Mouse (Mus musculus): ENCODE results near the gene Fbxo2.
"Not testable (repeated sequence)": the region's sequence is repeated elsewhere in the genome, so short reads cannot be mapped to it uniquely, and the experiment has no call there.

Fbxo2 gene

GRCm38 (mm10) chr4:148177716-148178115 is 17.3 kb downstream of the Fbxo2 start:
- DNase-seq: no peak

DNA sequence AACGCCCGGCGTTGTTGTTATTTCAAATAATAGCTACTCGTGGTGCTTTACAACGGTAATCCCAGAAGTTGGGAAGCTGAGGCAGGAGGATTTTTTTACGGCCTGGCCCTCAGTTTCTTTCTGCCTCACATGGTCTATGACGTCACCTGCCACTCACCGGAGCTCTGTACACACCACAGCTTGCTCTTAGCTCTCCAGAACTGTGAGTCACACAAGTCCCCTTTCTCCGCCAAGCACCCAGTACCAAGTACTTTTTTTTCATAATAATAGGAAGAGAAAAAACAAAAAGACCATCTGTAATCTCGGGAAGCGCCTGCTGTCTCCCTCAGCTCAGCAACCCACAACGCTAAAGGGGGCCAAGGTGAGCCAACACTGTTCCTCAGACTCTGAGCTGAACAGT is 21.1 kb downstream of the Fbxo2 start:
- no peak for DNase-seq

GRCm38 (mm10) chr4:148182363-148182762 is 21.9 kb downstream of the Fbxo2 start:
- DNase-seq: no peak

GRCm38 (mm10) chr4:148184564-148184963 is 24.1 kb downstream of the Fbxo2 start:
- DNase-seq: no peak

- DNase-seq: no peak
Observed at GRCm38 (mm10) chr4:148185819-148186218, 25.4 kb downstream of the Fbxo2 start.

- not testable (repeated sequence) for DNase-seq
Observed at GRCm38 (mm10) chr4:148188767-148189166, 28.3 kb downstream of the Fbxo2 start.

DNA sequence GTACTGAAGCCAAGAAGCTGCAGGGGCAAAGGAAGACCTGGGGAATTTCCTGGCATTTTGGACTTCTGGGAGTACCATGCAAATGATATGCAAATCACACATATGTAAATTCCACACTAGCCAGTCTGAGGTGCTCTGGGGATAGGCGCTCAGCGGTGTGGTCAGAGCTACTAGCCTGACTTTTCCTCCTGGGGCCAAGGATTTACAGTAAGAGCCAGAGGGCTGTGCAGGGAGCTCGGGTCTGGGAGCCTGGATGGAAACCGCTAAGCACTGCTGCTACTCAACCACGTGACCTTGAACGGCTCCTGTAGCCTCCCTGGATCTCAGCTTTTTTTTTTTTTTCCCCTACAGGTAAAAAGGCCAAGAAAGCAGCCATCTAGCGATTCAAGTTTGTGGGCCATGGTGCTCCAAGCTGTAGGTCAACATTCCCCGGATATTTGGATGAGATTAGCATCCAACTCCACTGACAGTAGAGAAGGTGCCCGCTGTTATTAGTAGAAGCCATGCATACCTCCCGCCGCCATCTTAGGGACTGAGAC is 32.4 kb downstream of the Fbxo2 start:
- DNase-seq: peak; percentile 7

DNA sequence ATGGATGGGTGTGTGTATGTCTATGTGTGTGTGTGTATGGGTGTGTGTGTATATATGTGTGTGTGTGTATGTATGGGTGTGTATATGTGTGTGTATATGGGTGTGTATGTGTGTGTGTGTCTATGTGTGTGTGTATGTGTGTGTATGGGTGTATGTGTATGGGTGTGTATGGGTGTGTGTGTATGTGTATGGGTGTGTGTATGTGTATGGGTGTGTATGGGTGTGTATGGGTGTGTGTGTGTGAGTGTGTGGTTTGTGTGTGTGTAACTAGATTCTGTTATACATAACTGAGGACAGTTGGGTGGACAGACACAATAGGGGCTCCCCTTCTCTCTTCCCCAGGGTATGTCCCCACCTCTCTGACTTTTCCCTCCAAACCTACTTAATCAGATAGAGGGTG is 34.0 kb downstream of the Fbxo2 start:
- no peak for DNase-seq

DNA sequence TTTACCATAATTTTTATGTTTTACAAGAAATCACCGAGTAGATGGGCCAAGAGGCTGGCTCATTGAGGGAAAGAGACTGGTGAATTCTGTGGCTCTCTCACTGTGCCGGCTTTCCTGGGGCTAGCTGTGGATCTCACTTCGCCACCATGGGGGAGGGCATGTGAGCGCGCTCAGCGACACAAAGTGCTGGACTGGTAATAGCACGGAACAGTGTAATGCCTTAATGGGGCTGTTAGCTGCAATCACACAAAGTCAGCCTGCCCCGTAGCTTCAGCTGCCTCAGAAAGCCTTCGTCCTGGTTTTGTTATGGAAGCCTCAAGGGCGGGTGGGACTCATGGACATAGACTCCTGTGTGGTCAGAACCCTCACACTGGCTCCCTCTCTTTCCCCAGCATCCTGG is 38.3 kb downstream of the Fbxo2 start:
- DNase-seq: no peak

GRCm38 (mm10) chr4:148203557-148203956 is 43.1 kb downstream of the Fbxo2 start:
- no peak for DNase-seq

DNA sequence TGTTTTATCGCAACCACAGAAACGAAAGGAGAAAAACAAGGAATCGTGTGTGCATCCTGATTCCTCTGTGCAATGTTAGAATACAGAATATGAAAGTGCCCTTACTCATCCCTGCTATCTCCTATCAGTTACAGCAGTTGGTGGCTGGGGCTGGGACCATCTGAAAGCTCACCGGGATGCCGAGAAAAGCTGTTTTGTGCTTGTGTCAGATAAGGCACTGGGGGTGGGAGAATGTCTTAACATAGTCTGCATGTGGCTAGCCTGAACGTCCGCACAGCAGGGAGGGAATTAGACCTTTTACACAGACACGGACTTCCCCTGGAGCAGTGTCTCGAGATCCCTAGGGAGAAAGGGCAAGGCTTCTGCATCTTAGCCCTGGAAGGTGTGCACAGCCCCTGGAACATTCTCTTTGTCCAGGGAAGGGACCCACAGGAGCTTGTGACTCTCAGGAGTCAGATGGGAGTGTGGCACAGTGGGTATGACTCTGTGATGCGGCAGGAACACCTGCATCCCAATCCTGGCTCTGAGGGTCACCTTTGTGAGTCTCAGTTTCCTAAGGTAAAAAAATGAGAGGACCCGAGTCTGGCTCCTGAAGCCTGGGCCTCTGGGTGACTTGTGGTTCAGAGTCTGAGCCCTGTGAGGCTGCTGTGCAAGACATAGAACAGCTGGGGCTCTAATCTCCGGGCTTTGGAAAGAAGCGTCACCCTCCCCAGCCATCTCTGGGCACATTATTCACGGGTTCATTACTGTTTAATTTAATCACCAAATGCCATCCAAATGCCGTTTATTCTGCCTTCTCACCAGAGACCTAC is 43.8 kb downstream of the Fbxo2 start:
- no peak for DNase-seq

DNA sequence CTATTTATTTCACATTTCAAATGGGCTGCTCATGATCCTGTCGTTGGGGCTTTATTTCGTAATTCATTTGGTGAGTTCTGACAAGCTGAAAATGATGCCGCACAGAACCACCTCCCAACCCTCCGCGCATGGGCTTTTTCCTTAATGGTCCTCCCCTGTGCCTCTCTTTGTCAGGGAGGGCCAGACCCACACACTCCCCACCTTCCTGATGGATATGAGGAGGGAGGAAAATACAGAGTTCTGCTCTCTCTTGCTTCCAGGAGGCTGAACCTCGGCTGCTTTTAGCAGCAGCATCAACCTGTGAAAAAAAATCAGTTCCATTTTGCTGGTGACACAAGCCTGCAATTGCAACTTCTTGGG is 44.4 kb downstream of the Fbxo2 start:
- no peak for DNase-seq

GRCm38 (mm10) chr4:148214460-148215136 is 54.2 kb downstream of the Fbxo2 start:
- no peak for DNase-seq

GRCm38 (mm10) chr4:148215264-148215900 is 55.0 kb downstream of the Fbxo2 start:
- no peak for DNase-seq
